Mouse (Mus musculus): ENCODE data around the gene Pip5k1c.

GRCm38 (mm10) chr10:81322444-81322843 is 29.7 kb downstream of the Pip5k1c start:
- TF ChIP-seq CTCF (IDR thresholded peaks at IDR 0.05; ENCODE audit: low read depth): no peak
- TF ChIP-seq EP300 (optimal IDR thresholded peaks at IDR 0.05): no peak

Measured in stomach, postnatal 0 days (tissue).